Mouse (Mus musculus) limb, embryonic 11.5 days (tissue): Measurements from ENCODE around the gene Gm8237. TPM values are rescaled to one million over a fixed set of nuclear protein-coding genes. Genes with fewer than 3 reads are reported as not detected.
"Not testable (repeated sequence)": the region's sequence is repeated elsewhere in the genome, so short reads cannot be mapped to it uniquely, and the experiment has no call there.

Experiments used
- ATAC-seq: fragments of 200-750 bp; cut with Nextera tagmentation; 2 replicates; pipeline ENCODE4 v1.8.0; 2017; ENCODE audit warnings: low read depth; ENCODE audit not compliant: insufficient number of reproducible peaks, low FRiP score, low TSS enrichment
- DNase-seq: peaks from one replicate; pipeline ENCODE4 v3.0.0-alpha.2; 2015; ENCODE audit warnings: low spot score
- H3K27ac ChIP-seq: fragments of 300-500 bp; sonication (generic); replicated peaks from 2 replicates; pipeline ENCODE4 v1.5.1; 2014; ENCODE audit warnings: low read depth, mild to moderate bottlenecking, low read length
- H3K27me3 ChIP-seq: fragments of 300-500 bp; sonication (generic); 2 replicates; pipeline ENCODE4 v1.6.1; 2014; ENCODE audit warnings: mild to moderate bottlenecking, low read length, mixed read lengths; ENCODE audit not compliant: control insufficient read depth, insufficient read depth
- H3K36me3 ChIP-seq: fragments of 300-500 bp; sonication (generic); 2 replicates; pipeline ENCODE4 v1.6.1; 2014; ENCODE audit warnings: mild to moderate bottlenecking, low read length, moderate library complexity, mixed read lengths; ENCODE audit not compliant: control insufficient read depth, insufficient read depth
- H3K4me1 ChIP-seq: fragments of 300-500 bp; sonication (generic); 2 replicates; pipeline ENCODE4 v1.6.1; 2014; ENCODE audit warnings: low read length, mixed read lengths; ENCODE audit not compliant: control insufficient read depth, insufficient read depth
- H3K4me2 ChIP-seq: fragments of 300-500 bp; sonication (generic); 2 replicates; pipeline ENCODE4 v1.6.1; 2014; ENCODE audit warnings: low read depth, mild to moderate bottlenecking, moderate library complexity; ENCODE audit not compliant: severe bottlenecking
- H3K4me3 ChIP-seq: fragments of 300-500 bp; sonication (generic); 2 replicates; pipeline ENCODE4 v1.5.1; 2014; ENCODE audit warnings: low read depth, low read length
- H3K9ac ChIP-seq: fragments of 300-500 bp; sonication (generic); 2 replicates; pipeline ENCODE4 v1.6.1; 2014; ENCODE audit warnings: mild to moderate bottlenecking, low read length
- H3K9me3 ChIP-seq: fragments of 300-500 bp; sonication (generic); 2 replicates; pipeline ENCODE4 v1.6.1; 2016; ENCODE audit warnings: low read length; ENCODE audit not compliant: control insufficient read depth
- WGBS: fragments of 180-500 bp; shearing (Covaris S2); extraction: QIAGEN DNeasy Blood & Tissue Kit; methylation state at CpG from one replicate; pipeline ENCODE4 v1.1.7; 2014; 5-methylcytosine and 5-hydroxymethylcytosine counted together
- polyA plus RNA-seq: library from polyadenylated mRNA; unstranded; fragments of >200 nt; fragmentation: Nextera tagmentation; extraction: Ambion mirVana; gene quantifications from 2 replicates; pipeline ENCODE4 v1.2.1, GENCODE M21; 2014

The Gm8237 gene
- polyA plus RNA-seq, 1 experiment from 2014 or later, result not detected

DNA sequence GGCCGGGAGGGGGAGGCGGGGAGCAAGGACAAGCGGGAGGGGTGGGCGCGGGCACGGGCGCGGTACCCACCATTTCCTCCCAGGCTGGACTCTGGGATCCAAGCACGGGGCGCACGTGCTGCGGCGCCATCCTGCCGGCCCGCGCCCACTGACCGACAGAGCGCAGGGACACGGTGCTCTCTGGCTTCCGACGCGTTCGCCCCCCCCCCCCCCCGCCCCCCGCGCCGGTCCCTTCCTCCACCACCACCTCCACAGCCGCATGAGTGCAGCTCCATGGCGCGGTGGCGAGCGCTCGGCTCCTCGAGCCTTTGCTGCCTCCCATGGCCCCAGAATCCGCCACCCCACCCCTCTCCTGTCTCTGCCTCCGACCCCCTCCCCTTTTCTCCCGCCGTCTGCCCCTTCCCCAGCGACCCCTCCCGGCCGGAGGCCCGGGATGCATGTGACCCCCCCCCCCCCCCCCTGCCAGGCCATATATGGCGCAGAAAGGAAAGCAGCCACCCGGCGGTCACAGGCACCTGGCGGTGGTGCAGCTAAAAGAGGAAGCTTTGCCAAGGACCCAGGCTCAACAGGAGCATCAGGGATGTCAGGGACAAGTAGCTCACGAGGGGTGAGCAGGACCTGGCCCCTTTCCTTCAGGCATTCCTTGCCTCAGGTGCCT, 67.4 kb downstream of the Gm8237 start:
- not testable (repeated sequence) for H3K9ac ChIP-seq, H3K4me2 ChIP-seq, H3K36me3 ChIP-seq, H3K4me3 ChIP-seq, DNase-seq, H3K4me1 ChIP-seq, H3K9me3 ChIP-seq, H3K27me3 ChIP-seq, ATAC-seq, H3K27ac ChIP-seq
- WGBS, result no CpG with 5 or more reads among the region's 47 CpGs

Other genes with a start within 250 kb of the Gm8237 start
- gene Gm8265, start 247.4 kb downstream of the Gm8237 start, polyA plus RNA-seq, result not detected in 2 replicates
- not detected in 2 replicates for gene Gm9603, start 192.9 kb downstream of the Gm8237 start, polyA plus RNA-seq
- gene Gm3373, start 138.8 kb downstream of the Gm8237 start, polyA plus RNA-seq, result 0.09 TPM in 1 of 2 replicates, not detected in the other
- gene Gm3383, start 72.4 kb downstream of the Gm8237 start, polyA plus RNA-seq, result 0.60 and 0.83 TPM in 2 replicates
- gene Gm3424, start 50.1 kb downstream of the Gm8237 start, polyA plus RNA-seq, result not detected in 2 replicates
- gene Gm3248, start 81.4 kb upstream of the Gm8237 start, polyA plus RNA-seq, result 0.16 and 0.20 TPM in 2 replicates
- not detected in 2 replicates for gene Gm3453, start 98.8 kb upstream of the Gm8237 start, polyA plus RNA-seq
- gene Gm6337, start 177.9 kb upstream of the Gm8237 start, polyA plus RNA-seq, result not detected in 2 replicates
- 0.55 and 0.72 TPM in 2 replicates for gene Gm8206, start 213.6 kb upstream of the Gm8237 start, polyA plus RNA-seq
- 2.9 and 3.2 TPM in 2 replicates for gene Gm3468, start 228.3 kb upstream of the Gm8237 start, polyA plus RNA-seq
- not detected in 2 replicates for gene Gm3476, start 245.4 kb upstream of the Gm8237 start, polyA plus RNA-seq